Mouse (Mus musculus) G1E (cell line): ENCODE results near the gene Stag2. TPM values are rescaled to one million over a fixed set of nuclear protein-coding genes. Genes with fewer than 3 reads are reported as not detected.
A peak's percentile ranks its signal among the peaks of the same experiment; 100 is the strongest.

Experiments
- ATAC-seq: 2 replicates; pipeline ENCODE4 v1.8.0; 2016; ENCODE audit warnings: mild to moderate bottlenecking; ENCODE audit not compliant: insufficient number of reproducible peaks, poor library complexity, low FRiP score, severe bottlenecking; ENCODE audit errors: extremely low read depth
- DNase-seq: peaks from one replicate; pipeline ENCODE4 v3.0.0; 2012; ENCODE audit warnings: low spot score
- H3K27me3 ChIP-seq: 2 replicates; pipeline ENCODE4 v1.6.1; 2012; ENCODE audit warnings: mild to moderate bottlenecking, low read length, inconsistent platforms; ENCODE audit not compliant: insufficient read depth
- H3K36me3 ChIP-seq: replicated peaks from 2 replicates; pipeline ENCODE3; 2012; ENCODE audit warnings: mild to moderate bottlenecking, inconsistent platforms
- H3K4me1 ChIP-seq: 2 replicates; pipeline ENCODE4 v1.6.1; 2012; ENCODE audit warnings: low read depth, low read length, inconsistent platforms, mixed read lengths; ENCODE audit not compliant: insufficient read depth
- H3K4me3 ChIP-seq: 2 replicates; pipeline ENCODE4 v1.5.1; 2012; ENCODE audit warnings: low read depth, mild to moderate bottlenecking, inconsistent platforms, low read length, moderate library complexity, mixed read lengths
- H3K9me3 ChIP-seq: replicated peaks from 2 replicates; pipeline ENCODE4 v1.6.1; 2012; ENCODE audit warnings: inconsistent platforms
- CTCF ChIP-seq: IDR thresholded peaks from 2 replicates; pipeline ENCODE4 v1.5.1; 2012; ENCODE audit warnings: low read depth, low read length, inconsistent platforms, mixed read lengths
- GATA1 ChIP-seq: IDR thresholded peaks from 2 replicates; pipeline ENCODE4 v1.6.1; 2012; ENCODE audit warnings: borderline replicate concordance, low read length, inconsistent platforms, mixed read lengths
- GATA2 ChIP-seq: IDR thresholded peaks from 2 replicates; pipeline ENCODE4 v1.6.1; 2012; ENCODE audit warnings: low read depth, low read length, inconsistent platforms, borderline replicate concordance
- POLR2AphosphoS5 ChIP-seq: IDR thresholded peaks from 2 replicates; pipeline ENCODE4 v1.6.1; 2012; ENCODE audit warnings: low read depth, low read length, inconsistent platforms; ENCODE audit not compliant: insufficient replicate concordance
- TAL1 ChIP-seq: conservative IDR thresholded peaks from 2 replicates; pipeline ENCODE4 v1.6.1; 2012; ENCODE audit warnings: low read depth, low read length, inconsistent platforms, mixed read lengths
- polyA plus RNA-seq: library from polyadenylated mRNA; stranded (reverse); fragments of >175 nt; gene quantifications from 2 replicates; pipeline ENCODE4 v1.2.3, GENCODE M21; 2012
- total RNA-seq, 2 experiments: library from RNA; stranded (forward) in 1 of 2; stranded (reverse) in 1 of 2; fragments of 200-1000 nt in 1 of 2; fragments of >200 nt in 1 of 2; fragmentation: Nextera tagmentation in 1 of 2; gene quantifications; 2 replicates each; pipeline ENCODE4 v1.2.3; 2014 to 2017

Gene Stag2
- total and polyA plus RNA-seq, 3 experiments, result 14.1 to 667 (median 284) TPM

- DNase-seq (peak; percentile 18), ATAC-seq (peak; percentile 71)
- no peak for TF ChIP-seq GATA2
- TF ChIP-seq POLR2AphosphoS5, result no peak
- TF ChIP-seq TAL1, result no peak
- TF ChIP-seq GATA1, result no peak
- TF ChIP-seq CTCF, result no peak
- H3K27me3 ChIP-seq, result no peaks in the 10 kb centered on the region
- no peaks in the 10 kb centered on the region for H3K36me3 ChIP-seq
- H3K4me1 ChIP-seq, result peaks cover 10% of the 10 kb centered on the region
- no peaks in the 10 kb centered on the region for H3K9me3 ChIP-seq
- H3K4me3 ChIP-seq, result peak overlapping the region; percentile 77
These were observed 2.8 kb downstream of the Stag2 start for GRCm38 (mm10) chrX:42151903-42152369.

- peak overlapping the region; percentile 77 for H3K4me3 ChIP-seq
- H3K4me1 ChIP-seq, result peaks cover 6% of the 10 kb centered on the region
- DNase-seq (no peak), ATAC-seq (no peak)
- no peaks in the 10 kb centered on the region for H3K27me3 ChIP-seq
- TF ChIP-seq TAL1 (no peak), CTCF (no peak), GATA2 (no peak), GATA1 (no peak), POLR2AphosphoS5 (no peak)
- no peaks in the 10 kb centered on the region for H3K36me3 ChIP-seq
- H3K9me3 ChIP-seq, result no peaks in the 10 kb centered on the region
These were observed 3.9 kb downstream of the Stag2 start for GRCm38 (mm10) chrX:42153056-42153455.

- no peak for DNase-seq
- Histone ChIP-seq H3K27me3 (no peaks in the 10 kb centered on the region), H3K4me1 (peaks cover under 1% of the 10 kb centered on the region; the same call in 1 of the 2 replicates), H3K9me3 (no peaks in the 10 kb centered on the region), H3K36me3 (peaks cover 8% of the 10 kb centered on the region), H3K4me3 (no peak overlapping the region)
- TF ChIP-seq GATA2 (no peak), GATA1 (no peak), POLR2AphosphoS5 (no peak), CTCF (no peak), TAL1 (no peak)
- no peak for ATAC-seq
These were observed 16.3 kb downstream of the Stag2 start for GRCm38 (mm10) chrX:42165455-42165854.

GRCm38 (mm10) chrX:42170811-42171210 lies 21.7 kb downstream of the Stag2 start:
- TF ChIP-seq CTCF, result no peak
- no peak for TF ChIP-seq GATA1
- TF ChIP-seq POLR2AphosphoS5, result no peak
- TF ChIP-seq GATA2, result no peak
- H3K9me3 ChIP-seq, result no peaks in the 10 kb centered on the region
- H3K4me1 ChIP-seq, result peaks cover 10% of the 10 kb centered on the region; the same call in 1 of the 2 replicates
- peaks cover 23% of the 10 kb centered on the region for H3K36me3 ChIP-seq
- DNase-seq (no peak), ATAC-seq (no peak)
- H3K27me3 ChIP-seq, result no peaks in the 10 kb centered on the region
- no peak overlapping the region for H3K4me3 ChIP-seq

- H3K4me3 ChIP-seq, result no peak overlapping the region
These were observed 38.5 kb downstream of the Stag2 start for GRCm38 (mm10) chrX:42187590-42187989.

GRCm38 (mm10) chrX:42188825-42189426 lies 39.8 kb downstream of the Stag2 start:
- no peak for ATAC-seq

More at GRCm38 (mm10) chrX:42187590-42187989, 38.5 kb downstream of the Stag2 start:
- H3K4me1 ChIP-seq, result peaks cover 15% of the 10 kb centered on the region
- H3K9me3 ChIP-seq, result no peaks in the 10 kb centered on the region
- H3K27me3 ChIP-seq, result no peaks in the 10 kb centered on the region
- ATAC-seq, result no peak
- TF ChIP-seq GATA2, result no peak
- no peak for TF ChIP-seq GATA1
- no peak for TF ChIP-seq POLR2AphosphoS5
- no peak for TF ChIP-seq TAL1
- TF ChIP-seq CTCF, result no peak
- peaks cover 16% of the 10 kb centered on the region for H3K36me3 ChIP-seq
- no peak for DNase-seq

More at GRCm38 (mm10) chrX:42188825-42189426, 39.8 kb downstream of the Stag2 start:
- DNase-seq, result no peak
- TF ChIP-seq POLR2AphosphoS5 (no peak), GATA1 (no peak), GATA2 (no peak), CTCF (no peak), TAL1 (no peak)
- Histone ChIP-seq H3K9me3 (no peaks in the 10 kb centered on the region), H3K4me1 (peaks cover 17% of the 10 kb centered on the region), H3K4me3 (no peak overlapping the region), H3K27me3 (no peaks in the 10 kb centered on the region), H3K36me3 (peaks cover 16% of the 10 kb centered on the region)
